Mouse (Mus musculus) neural tube, embryonic 15.5 days (tissue): ENCODE data around the gene E2f1. TPM values are rescaled to one million over a fixed set of nuclear protein-coding genes. Genes with fewer than 3 reads are reported as not detected.

ENCODE experiments used
- ATAC-seq: fragments of 200-750 bp; cut with Nextera tagmentation; 2 replicates; pipeline ENCODE4 v1.8.0; 2017; ENCODE audit warnings: mild to moderate bottlenecking, moderate TSS enrichment, moderate library complexity; ENCODE audit not compliant: low FRiP score
- H3K27ac ChIP-seq: fragments of 300-500 bp; sonication (generic); replicated peaks from 2 replicates; pipeline ENCODE4 v1.5.1; 2015; ENCODE audit warnings: mild to moderate bottlenecking, inconsistent platforms
- H3K27me3 ChIP-seq: fragments of 300-500 bp; sonication (generic); replicated peaks from 2 replicates; pipeline ENCODE4 v1.6.1; 2015; ENCODE audit warnings: inconsistent platforms
- H3K36me3 ChIP-seq: fragments of 300-500 bp; sonication (generic); 2 replicates; pipeline ENCODE4 v1.6.1; 2015; ENCODE audit warnings: inconsistent platforms
- H3K4me1 ChIP-seq: fragments of 300-500 bp; sonication (generic); 2 replicates; pipeline ENCODE4 v1.6.1; 2015; ENCODE audit warnings: inconsistent platforms
- H3K4me2 ChIP-seq: fragments of 300-500 bp; sonication (generic); 2 replicates; pipeline ENCODE4 v1.6.1; 2015; ENCODE audit warnings: inconsistent platforms, mild to moderate bottlenecking, moderate library complexity
- H3K4me3 ChIP-seq: fragments of 300-500 bp; sonication (generic); replicated peaks from 2 replicates; pipeline ENCODE4 v1.5.1; 2015; ENCODE audit warnings: mild to moderate bottlenecking, inconsistent platforms
- H3K9ac ChIP-seq: fragments of 300-500 bp; sonication (generic); replicated peaks from 2 replicates; pipeline ENCODE4 v1.6.1; 2015; ENCODE audit warnings: mild to moderate bottlenecking, inconsistent platforms
- H3K9me3 ChIP-seq: fragments of 300-500 bp; sonication (generic); replicated peaks from 2 replicates; pipeline ENCODE4 v1.6.1; 2016; ENCODE audit warnings: inconsistent platforms
- WGBS: fragments of 180-500 bp; shearing (Covaris S2); methylation state at CpG from one replicate; pipeline ENCODE4 v1.1.7; 2015; ENCODE audit warnings: mixed read lengths; 5-methylcytosine and 5-hydroxymethylcytosine counted together
- polyA plus RNA-seq: library from polyadenylated mRNA; unstranded; fragments of >200 nt; fragmentation: Nextera tagmentation; extraction: Ambion mirVana; gene quantifications from 2 replicates; pipeline ENCODE4 v1.2.1, GENCODE M21; 2015

The E2f1 gene
- polyA plus RNA-seq, 1 experiment from 2014 or later, result 3.4 TPM

GRCm38 (mm10) chr2:154525285-154525684, 44.4 kb downstream of the E2f1 start:
- H3K4me3 ChIP-seq, result no peak overlapping the region
- H3K4me1 ChIP-seq, result no peaks in the 10 kb centered on the region
- H3K27ac ChIP-seq, result no peak overlapping the region
- ATAC-seq, result no peak
- H3K9me3 ChIP-seq, result no peaks in the 10 kb centered on the region
- 97% methylated on average over 2 of the region's 2 CpGs for WGBS
- peaks cover 49% of the 10 kb centered on the region for H3K36me3 ChIP-seq
- no peak overlapping the region for H3K9ac ChIP-seq
- H3K27me3 ChIP-seq, result no peaks in the 10 kb centered on the region
- no peak overlapping the region for H3K4me2 ChIP-seq

- ATAC-seq, result no peak
Measured at GRCm38 (mm10) chr2:154522334-154522733, 47.4 kb downstream of the E2f1 start.

GRCm38 (mm10) chr2:154521449-154521848, 48.2 kb downstream of the E2f1 start:
- no peak for ATAC-seq

More at GRCm38 (mm10) chr2:154522334-154522733, 47.4 kb downstream of the E2f1 start:
- Histone ChIP-seq H3K4me3 (no peak overlapping the region), H3K9me3 (no peaks in the 10 kb centered on the region), H3K27ac (no peak overlapping the region), H3K4me2 (no peak overlapping the region), H3K36me3 (peaks cover 49% of the 10 kb centered on the region), H3K9ac (no peak overlapping the region), H3K27me3 (no peaks in the 10 kb centered on the region), H3K4me1 (no peaks in the 10 kb centered on the region)
- WGBS, result 97% methylated on average over 5 of the region's 5 CpGs

GRCm38 (mm10) chr2:154517424-154517823, 52.3 kb downstream of the E2f1 start:
- H3K4me1 ChIP-seq, result no peaks in the 10 kb centered on the region
- no peak overlapping the region for H3K27ac ChIP-seq
- 98% methylated on average over 5 of the region's 5 CpGs for WGBS
- no peaks in the 10 kb centered on the region for H3K9me3 ChIP-seq
- H3K9ac ChIP-seq, result no peak overlapping the region
- no peaks in the 10 kb centered on the region for H3K27me3 ChIP-seq
- H3K36me3 ChIP-seq, result peaks cover 24% of the 10 kb centered on the region
- H3K4me3 ChIP-seq, result no peak overlapping the region
- no peak for ATAC-seq
- no peak overlapping the region for H3K4me2 ChIP-seq

More at GRCm38 (mm10) chr2:154521449-154521848, 48.2 kb downstream of the E2f1 start:
- Histone ChIP-seq H3K4me2 (no peak overlapping the region), H3K27ac (no peak overlapping the region), H3K4me1 (no peaks in the 10 kb centered on the region), H3K36me3 (peaks cover 51% of the 10 kb centered on the region), H3K9ac (no peak overlapping the region), H3K9me3 (no peaks in the 10 kb centered on the region), H3K27me3 (no peaks in the 10 kb centered on the region), H3K4me3 (no peak overlapping the region)

- Histone ChIP-seq H3K27me3 (no peaks in the 10 kb centered on the region), H3K36me3 (peaks cover 22% of the 10 kb centered on the region), H3K4me3 (no peak overlapping the region), H3K9me3 (no peaks in the 10 kb centered on the region), H3K4me2 (no peak overlapping the region), H3K9ac (no peak overlapping the region), H3K4me1 (no peaks in the 10 kb centered on the region), H3K27ac (no peak overlapping the region)
- ATAC-seq, result no peak
- 85% methylated on average over 3 of the region's 3 CpGs for WGBS
Measured at GRCm38 (mm10) chr2:154516944-154517343, 52.7 kb downstream of the E2f1 start.

GRCm38 (mm10) chr2:154510141-154510540, 59.6 kb downstream of the E2f1 start:
- H3K27me3 ChIP-seq, result no peaks in the 10 kb centered on the region
- no peak overlapping the region for H3K4me3 ChIP-seq
- no peaks in the 10 kb centered on the region for H3K9me3 ChIP-seq
- no peak overlapping the region for H3K4me2 ChIP-seq
- 97% methylated on average over 3 of the region's 3 CpGs for WGBS
- H3K27ac ChIP-seq, result no peak overlapping the region
- H3K4me1 ChIP-seq, result peaks cover 4% of the 10 kb centered on the region; the same call in 1 of the 2 replicates
- peaks cover 18% of the 10 kb centered on the region; the same call in 1 of the 2 replicates for H3K36me3 ChIP-seq
- no peak overlapping the region for H3K9ac ChIP-seq
- no peak for ATAC-seq

Other genes with a start within 250 kb of the E2f1 start
- 13.7 and 13.8 TPM in 2 replicates for gene Cdk5rap1, start 196.9 kb downstream of the E2f1 start, polyA plus RNA-seq
- gene Snta1, start 161.8 kb downstream of the E2f1 start, polyA plus RNA-seq, result 12.1 and 12.7 TPM in 2 replicates
- 35.3 and 36.1 TPM in 2 replicates for gene Cbfa2t2, start 133.4 kb downstream of the E2f1 start, polyA plus RNA-seq
- gene 1700003F12Rik, start 22.8 kb downstream of the E2f1 start, polyA plus RNA-seq, result 1.3 and 1.9 TPM in 2 replicates
- 0.31 and 0.63 TPM in 2 replicates for gene Actl10, start 18.1 kb downstream of the E2f1 start, polyA plus RNA-seq
- 16.0 and 19.6 TPM in 2 replicates for gene Necab3, start 11.0 kb downstream of the E2f1 start, polyA plus RNA-seq
- 18.1 and 22.9 TPM in 2 replicates for gene Pxmp4, start 33.8 kb upstream of the E2f1 start, polyA plus RNA-seq
- gene Zfp341, start 43.4 kb upstream of the E2f1 start, polyA plus RNA-seq, result 2.1 and 2.3 TPM in 2 replicates
- 0.35 and 0.55 TPM in 2 replicates for gene 4930519P11Rik, start 43.5 kb upstream of the E2f1 start, polyA plus RNA-seq
- gene Chmp4b, start 81.8 kb upstream of the E2f1 start, polyA plus RNA-seq, result 29.6 and 31.5 TPM in 2 replicates
- not detected in 2 replicates for gene Gm14214, start 200.1 kb upstream of the E2f1 start, polyA plus RNA-seq
- 26.2 and 28.2 TPM in 2 replicates for gene Raly, start 221.2 kb upstream of the E2f1 start, polyA plus RNA-seq
- 0.33 and 0.93 TPM in 2 replicates for gene a, start 221.5 kb upstream of the E2f1 start, polyA plus RNA-seq